Mouse (Mus musculus) limb, embryonic 12.5 days (tissue): ENCODE measurements around the gene Lrch3. TPM values are rescaled to one million over a fixed set of nuclear protein-coding genes. Genes with fewer than 3 reads are reported as not detected.
A peak's percentile ranks its signal among the peaks of the same experiment; 100 is the strongest.
"Not testable (repeated sequence)": the region's sequence is repeated elsewhere in the genome, so short reads cannot be mapped to it uniquely, and the experiment has no call there.

ENCODE experiments used
- ATAC-seq: fragments of 200-750 bp; cut with Nextera tagmentation; 2 replicates; pipeline ENCODE4 v1.8.0; 2017; ENCODE audit warnings: low read depth, moderate TSS enrichment; ENCODE audit not compliant: insufficient number of reproducible peaks, insufficient read depth, low FRiP score, low TSS enrichment
- H3K27ac ChIP-seq: fragments of 300-500 bp; sonication (generic); 2 replicates; pipeline ENCODE4 v1.5.1; 2016; ENCODE audit warnings: mild to moderate bottlenecking, moderate library complexity
- H3K27me3 ChIP-seq: fragments of 300-500 bp; sonication (generic); 2 replicates; pipeline ENCODE4 v1.6.1; 2016; ENCODE audit warnings: mild to moderate bottlenecking, moderate library complexity
- H3K36me3 ChIP-seq: fragments of 300-500 bp; sonication (generic); 2 replicates; pipeline ENCODE4 v1.6.1; 2016; ENCODE audit warnings: mild to moderate bottlenecking, moderate library complexity
- H3K4me1 ChIP-seq: fragments of 300-500 bp; sonication (generic); replicated peaks from 2 replicates; pipeline ENCODE4 v1.6.1; 2016
- H3K4me2 ChIP-seq: fragments of 300-500 bp; sonication (generic); 2 replicates; pipeline ENCODE4 v1.6.1; 2016; ENCODE audit warnings: mild to moderate bottlenecking, moderate library complexity
- H3K4me3 ChIP-seq: fragments of 300-500 bp; sonication (generic); replicated peaks from 2 replicates; pipeline ENCODE4 v1.5.1; 2016; ENCODE audit warnings: mild to moderate bottlenecking
- H3K9ac ChIP-seq: fragments of 300-500 bp; sonication (generic); replicated peaks from 2 replicates; pipeline ENCODE4 v1.6.1; 2016; ENCODE audit warnings: mild to moderate bottlenecking, moderate library complexity
- H3K9me3 ChIP-seq: fragments of 300-500 bp; sonication (generic); 2 replicates; pipeline ENCODE4 v1.6.1; 2016; ENCODE audit warnings: mild to moderate bottlenecking, moderate library complexity
- WGBS: fragments of 180-500 bp; shearing (Covaris S2); methylation state at CpG from one replicate; pipeline ENCODE4 v1.1.7; 2016; 5-methylcytosine and 5-hydroxymethylcytosine counted together
- polyA plus RNA-seq: library from polyadenylated mRNA; unstranded; fragments of >200 nt; fragmentation: Nextera tagmentation; extraction: Ambion mirVana; gene quantifications from 2 replicates; pipeline ENCODE4 v1.2.1, GENCODE M21; 2016

The Lrch3 gene
- polyA plus RNA-seq, 1 experiment from 2014 or later, result 41.3 TPM

DNA sequence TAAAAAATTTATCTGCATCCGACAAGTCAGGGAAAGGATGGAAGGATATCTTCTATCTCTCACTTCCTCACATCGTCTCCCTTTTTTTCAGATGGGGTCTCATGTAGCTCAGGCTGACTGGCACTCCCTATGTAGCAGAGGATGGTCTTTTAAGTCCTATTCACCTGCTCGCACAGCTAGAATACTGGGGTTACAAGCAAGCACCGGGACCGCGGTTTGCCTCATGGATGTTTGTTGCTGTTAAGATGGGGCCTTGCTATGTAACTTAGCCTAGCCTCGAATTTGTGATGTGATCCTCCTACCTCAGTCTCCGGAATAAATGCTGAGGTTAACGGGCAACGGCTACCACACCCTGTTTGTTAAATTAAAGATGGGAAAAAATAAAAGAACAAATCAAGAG lies 141.8 kb downstream of the Lrch3 start:
- Histone ChIP-seq H3K9me3 (no peaks in the 10 kb centered on the region), H3K4me1 (peaks cover 14% of the 10 kb centered on the region), H3K4me2 (peak overlapping the region; percentile 73), H3K9ac (0 out of 2 replicates have a peak overlapping the region, but pooled peaks have one; percentile 97), H3K36me3 (peaks cover 29% of the 10 kb centered on the region), H3K27me3 (no peaks in the 10 kb centered on the region), H3K27ac (no peak overlapping the region), H3K4me3 (peak overlapping the region; percentile 92)
- ATAC-seq, result peak; percentile 16; the same call in 1 of the 2 replicates
- WGBS, result 24% methylated on average over 10 of the region's 10 CpGs

DNA sequence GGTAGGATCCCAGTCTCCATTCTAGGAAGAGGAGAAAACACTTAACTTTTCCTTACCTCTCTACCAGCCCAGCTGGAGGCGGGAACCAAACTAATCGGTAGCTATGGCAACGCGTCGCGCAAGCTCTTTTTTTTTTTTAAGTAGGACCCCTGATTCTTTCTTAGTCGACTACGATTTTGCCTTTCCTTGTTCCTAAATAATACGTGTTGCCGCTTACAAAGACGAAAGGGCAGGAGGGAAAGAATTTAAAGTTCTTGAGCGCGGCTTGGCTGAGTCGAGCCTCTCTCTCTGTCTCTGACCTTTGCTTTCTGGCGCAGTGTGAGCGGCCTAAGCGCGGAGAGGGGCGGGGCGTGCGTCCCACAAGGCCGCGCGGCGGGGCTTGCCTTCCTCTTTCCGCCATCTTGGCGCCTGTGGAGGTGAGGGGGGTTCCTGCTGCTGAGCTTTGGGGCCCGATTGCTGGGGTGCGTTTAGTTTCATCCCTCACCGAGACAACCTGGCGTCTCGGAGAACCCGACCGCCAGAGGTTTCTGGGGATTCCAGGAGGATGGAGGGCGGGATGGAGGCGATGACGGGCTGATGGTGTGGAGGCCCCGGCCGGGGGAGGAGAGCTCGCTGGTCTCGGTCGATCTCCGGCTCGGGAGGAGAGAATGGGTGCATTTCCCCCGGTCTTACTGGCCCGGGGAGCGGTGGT lies 142.3 kb downstream of the Lrch3 start, which contains the start of the genes Iqcg and Rpl35a:
Gene Iqcg (minus strand): TSS at position 124 of the 691 bp plus-strand sequence.
Gene Rpl35a (plus strand): TSS at position 359 of the 691 bp plus-strand sequence.
- ATAC-seq, result peak; percentile 88
- H3K27ac ChIP-seq, result peak within 1 kb of the TSS; percentile 94
- H3K4me2 ChIP-seq, result peak within 1 kb of the TSS; percentile 73
- no peaks in the 10 kb centered on the region for H3K27me3 ChIP-seq
- WGBS, result under 1% methylated on average over 47 of the region's 47 CpGs
- peak within 1 kb of the TSS; percentile 92 for H3K4me3 ChIP-seq
- no peaks in the 10 kb centered on the region for H3K9me3 ChIP-seq
- H3K9ac ChIP-seq, result peak within 1 kb of the TSS; percentile 97
- H3K36me3 ChIP-seq, result peaks cover 33% of the 10 kb centered on the region
- H3K4me1 ChIP-seq, result peaks cover 14% of the 10 kb centered on the region

DNA sequence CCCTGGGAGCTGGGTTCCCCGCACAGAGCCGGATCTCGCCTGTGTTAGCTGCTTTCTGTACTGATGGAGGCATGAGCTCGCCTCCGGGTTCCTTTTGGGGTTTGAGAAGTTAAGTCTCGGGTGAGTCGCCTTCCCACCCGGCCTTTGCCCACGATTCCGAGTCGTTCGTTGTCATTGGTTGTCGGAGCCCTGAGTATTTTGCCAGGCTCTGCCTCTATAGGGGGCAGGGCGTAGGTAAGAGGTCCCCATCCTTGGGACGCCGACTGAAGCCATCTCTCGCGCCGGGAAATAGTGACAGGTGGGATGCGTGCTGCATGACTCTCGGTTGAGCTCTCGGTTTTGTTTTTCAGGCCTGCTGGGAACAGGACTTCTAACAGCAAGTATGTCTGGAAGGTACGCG lies 142.9 kb downstream of the Lrch3 start:
- peak overlapping the region; percentile 92 for H3K4me3 ChIP-seq
- no peaks in the 10 kb centered on the region for H3K9me3 ChIP-seq
- H3K9ac ChIP-seq, result peak overlapping the region; percentile 97
- H3K27me3 ChIP-seq, result no peaks in the 10 kb centered on the region
- H3K4me2 ChIP-seq, result peak overlapping the region; percentile 73
- H3K4me1 ChIP-seq, result peaks cover 17% of the 10 kb centered on the region
- under 1% methylated on average over 24 of the region's 24 CpGs for WGBS
- H3K36me3 ChIP-seq, result peaks cover 33% of the 10 kb centered on the region
- no peak for ATAC-seq
- H3K27ac ChIP-seq, result peak overlapping the region; percentile 94

DNA sequence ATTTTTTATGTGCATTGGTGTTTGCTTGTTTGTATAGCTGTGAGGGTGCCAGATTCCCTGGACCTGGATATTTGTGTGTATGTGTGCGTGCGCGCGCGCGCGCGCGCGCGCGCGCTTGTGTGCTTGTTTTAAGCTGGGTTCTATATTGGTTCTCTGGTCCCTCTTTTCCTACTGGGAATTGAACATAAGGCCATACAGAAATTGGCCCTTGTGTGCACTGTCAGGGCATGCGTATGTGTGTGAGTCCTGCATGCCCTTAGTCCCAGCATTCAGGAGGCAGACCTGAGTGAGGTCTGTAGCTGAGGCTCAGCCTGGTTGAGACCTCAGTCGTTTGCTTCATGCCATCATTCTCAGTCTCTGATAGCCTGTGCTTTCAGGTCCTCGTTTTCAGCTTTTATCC lies 144.1 kb downstream of the Lrch3 start:
- peak overlapping the region; percentile 73 for H3K4me2 ChIP-seq
- H3K9ac ChIP-seq, result 0 out of 2 replicates have a peak overlapping the region, but pooled peaks have one; percentile 24
- 89% methylated on average over 16 of the region's 16 CpGs for WGBS

DNA sequence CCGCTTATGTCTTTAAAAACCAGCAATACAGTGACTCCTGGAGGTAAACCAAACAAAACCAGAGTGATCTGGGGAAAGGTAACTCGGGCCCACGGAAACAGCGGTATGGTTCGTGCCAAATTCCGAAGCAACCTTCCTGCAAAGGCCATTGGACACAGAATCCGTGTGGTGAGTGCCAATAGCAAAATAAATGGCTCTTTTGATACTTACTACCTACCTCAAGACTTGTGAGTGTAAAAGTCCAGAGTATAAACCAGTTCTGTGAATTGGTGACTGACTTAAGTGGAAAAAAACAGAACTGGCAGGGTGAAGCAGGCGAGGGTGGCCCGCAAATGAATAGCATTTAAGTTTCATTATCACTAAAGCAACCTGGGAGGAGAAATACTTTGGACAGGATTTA lies 144.8 kb downstream of the Lrch3 start:
- not testable (repeated sequence) for H3K9ac ChIP-seq, H3K4me2 ChIP-seq, H3K27me3 ChIP-seq, H3K4me3 ChIP-seq, ATAC-seq, H3K9me3 ChIP-seq, H3K27ac ChIP-seq
- WGBS, result 91% methylated on average over 9 of the region's 9 CpGs
- H3K36me3 ChIP-seq, result peaks cover 33% of the 10 kb centered on the region
- H3K4me1 ChIP-seq, result peaks cover 27% of the 10 kb centered on the region

More for the DNA sequence above, 144.1 kb downstream of the Lrch3 start:
- H3K4me1 ChIP-seq, result peaks cover 20% of the 10 kb centered on the region
- peaks cover 33% of the 10 kb centered on the region for H3K36me3 ChIP-seq
- no peaks in the 10 kb centered on the region for H3K9me3 ChIP-seq
- H3K4me3 ChIP-seq, result peak overlapping the region; percentile 92
- H3K27ac ChIP-seq, result no peak overlapping the region
- ATAC-seq, result no peak
- no peaks in the 10 kb centered on the region for H3K27me3 ChIP-seq

GRCm38 (mm10) chr16:33059471-33059870 lies 145.6 kb downstream of the Lrch3 start:
- Histone ChIP-seq H3K4me3 (no peak overlapping the region), H3K4me1 (peaks cover 30% of the 10 kb centered on the region), H3K27me3 (no peaks in the 10 kb centered on the region), H3K36me3 (peaks cover 33% of the 10 kb centered on the region), H3K27ac (no peak overlapping the region), H3K4me2 (no peak overlapping the region), H3K9me3 (no peaks in the 10 kb centered on the region), H3K9ac (no peak overlapping the region)
- 100% methylated on average over 1 of the region's 1 CpGs for WGBS
- no peak for ATAC-seq

- Histone ChIP-seq H3K4me2 (no peak overlapping the region), H3K27ac (no peak overlapping the region), H3K9ac (no peak overlapping the region), H3K4me3 (no peak overlapping the region), H3K36me3 (peaks cover 33% of the 10 kb centered on the region), H3K4me1 (peaks cover 28% of the 10 kb centered on the region), H3K27me3 (no peaks in the 10 kb centered on the region), H3K9me3 (no peaks in the 10 kb centered on the region)
- no peak for ATAC-seq
- 84% methylated on average over 2 of the region's 2 CpGs for WGBS
Observed at GRCm38 (mm10) chr16:33060926-33061325, 147.0 kb downstream of the Lrch3 start.

DNA sequence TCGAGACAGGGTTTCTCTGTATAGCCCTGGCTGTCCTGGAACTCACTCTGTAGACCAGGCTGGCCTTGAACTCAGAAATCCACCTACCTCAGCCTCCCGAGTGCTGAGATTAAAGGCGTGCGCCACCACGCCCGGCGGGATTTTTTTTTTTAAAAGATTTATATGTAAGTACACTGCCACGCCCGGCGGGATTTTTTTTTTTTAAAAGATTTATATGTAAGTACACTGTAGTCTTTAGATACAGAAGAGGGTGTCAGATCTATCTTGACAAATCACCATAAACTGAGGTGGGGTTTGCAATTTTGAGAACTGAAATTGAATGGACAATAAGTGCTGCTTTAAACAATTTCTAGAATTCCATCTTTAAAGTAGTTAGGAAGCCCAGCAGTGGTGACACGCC lies 147.5 kb downstream of the Lrch3 start:
- 41% methylated on average over 11 of the region's 11 CpGs for WGBS
- Histone ChIP-seq H3K9ac (no peak overlapping the region), H3K27ac (peak overlapping the region; percentile 76), H3K4me3 (peak overlapping the region; percentile 81; the same call in 1 of the 2 replicates), H3K36me3 (peaks cover 36% of the 10 kb centered on the region), H3K4me1 (peaks cover 28% of the 10 kb centered on the region), H3K4me2 (peak overlapping the region; percentile 80), H3K9me3 (no peaks in the 10 kb centered on the region), H3K27me3 (no peaks in the 10 kb centered on the region)
- ATAC-seq, result no peak

DNA sequence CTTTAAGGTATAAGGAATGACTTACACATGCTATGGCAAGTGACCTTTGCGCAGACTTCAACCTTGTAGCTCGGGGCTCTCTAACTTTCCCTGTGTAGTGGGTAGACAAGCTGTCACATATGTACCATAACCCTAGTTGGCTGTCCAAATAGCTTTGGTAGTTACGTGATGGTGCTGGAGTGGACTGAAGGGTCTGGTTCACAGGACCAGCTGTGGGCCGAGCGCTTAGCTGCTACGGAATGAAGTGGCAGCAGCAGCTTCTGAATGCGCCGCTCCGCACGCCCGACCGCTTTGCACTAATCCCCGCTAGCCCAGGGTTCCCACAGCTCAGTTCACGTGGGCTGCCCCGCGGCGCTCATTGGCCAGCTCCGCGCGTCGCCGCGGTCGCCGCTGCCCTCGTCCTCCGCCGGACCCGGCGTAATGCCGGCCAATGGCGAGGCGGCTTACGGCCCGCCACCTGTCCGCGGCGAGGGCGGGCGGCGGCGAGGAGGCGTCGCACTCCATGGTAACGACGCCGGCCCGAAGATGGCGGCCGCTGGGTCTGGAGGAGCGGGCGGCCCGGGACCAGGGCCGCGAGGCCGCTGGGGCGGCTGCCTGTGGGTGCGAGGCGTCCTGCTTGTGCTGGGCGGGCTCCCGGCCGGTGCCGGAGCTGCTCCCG lies 148.3 kb downstream of the Lrch3 start, which contains the start of gene Lmln:
Gene Lmln (plus strand): TSS at position 498 of the 658 bp plus-strand sequence.
- peak within 1 kb of the TSS; percentile 76 for H3K27ac ChIP-seq
- H3K4me1 ChIP-seq, result peaks cover 28% of the 10 kb centered on the region
- peak within 1 kb of the TSS; percentile 80 for H3K4me2 ChIP-seq
- peak; percentile 97 for ATAC-seq
- no peaks in the 10 kb centered on the region for H3K27me3 ChIP-seq
- peaks cover 40% of the 10 kb centered on the region for H3K36me3 ChIP-seq
- no peaks in the 10 kb centered on the region for H3K9me3 ChIP-seq
- H3K9ac ChIP-seq, result peak within 1 kb of the TSS; percentile 73
- H3K4me3 ChIP-seq, result peak within 1 kb of the TSS; percentile 81
- WGBS, result under 1% methylated on average over 64 of the region's 64 CpGs

- Histone ChIP-seq H3K36me3 (peaks cover 42% of the 10 kb centered on the region), H3K4me3 (peak overlapping the region; percentile 81), H3K27me3 (no peaks in the 10 kb centered on the region), H3K9me3 (no peaks in the 10 kb centered on the region), H3K27ac (peak overlapping the region; percentile 76), H3K4me1 (peaks cover 25% of the 10 kb centered on the region), H3K9ac (peak overlapping the region; percentile 73), H3K4me2 (peak overlapping the region; percentile 80)
- peak; percentile 45; the same call in 1 of the 2 replicates for ATAC-seq
- WGBS, result under 1% methylated on average over 35 of the region's 35 CpGs
Observed at GRCm38 (mm10) chr16:33062682-33063131, 148.8 kb downstream of the Lrch3 start.

GRCm38 (mm10) chr16:33063267-33063666 lies 149.4 kb downstream of the Lrch3 start:
- 35% methylated on average over 7 of the region's 7 CpGs for WGBS
- Histone ChIP-seq H3K27ac (no peak overlapping the region), H3K9ac (peak overlapping the region; percentile 73), H3K36me3 (peaks cover 42% of the 10 kb centered on the region), H3K27me3 (no peaks in the 10 kb centered on the region), H3K4me3 (peak overlapping the region; percentile 81), H3K4me1 (peaks cover 20% of the 10 kb centered on the region), H3K4me2 (peak overlapping the region; percentile 80), H3K9me3 (no peaks in the 10 kb centered on the region)
- no peak for ATAC-seq
